Mouse (Mus musculus): ENCODE data around the gene Pxylp1. TPM values are rescaled to one million over a fixed set of nuclear protein-coding genes. Genes with fewer than 3 reads are reported as not detected.

Pxylp1 gene
- polyA plus RNA-seq, 1 experiment from 2014 or later: 16.2 TPM

GRCm38 (mm10) chr9:96914005-96914404 lies 21.5 kb upstream of the Pxylp1 start:
- no peaks in the 10 kb centered on the region; the same call in 1 of the 2 replicates for H3K27me3 ChIP-seq
- H3K9me3 ChIP-seq: no peaks in the 10 kb centered on the region
- H3K4me2 ChIP-seq: no peak overlapping the region
- no peak overlapping the region for H3K27ac ChIP-seq
- H3K9ac ChIP-seq: no peak overlapping the region
- no peak for ATAC-seq (ENCODE audit: borderline replicate concordance, extremely low read depth, low FRiP score, low TSS enrichment)
- no peaks in the 10 kb centered on the region for H3K4me1 ChIP-seq
- no peak overlapping the region for H3K4me3 ChIP-seq
- WGBS: 83% methylated on average over 3 of the region's 3 CpGs
- H3K36me3 ChIP-seq: no peaks in the 10 kb centered on the region

- Histone ChIP-seq H3K4me1 (no peaks in the 10 kb centered on the region), H3K9me3 (no peaks in the 10 kb centered on the region), H3K9ac (no peak overlapping the region), H3K4me2 (no peak overlapping the region), H3K27me3 (no peaks in the 10 kb centered on the region), H3K27ac (no peak overlapping the region), H3K36me3 (no peaks in the 10 kb centered on the region), H3K4me3 (no peak overlapping the region)
- ATAC-seq (ENCODE audit: borderline replicate concordance, extremely low read depth, low FRiP score, low TSS enrichment): no peak
- WGBS: 83% methylated on average over 1 of the region's 1 CpGs
Measured at GRCm38 (mm10) chr9:96909503-96909902, 17.0 kb upstream of the Pxylp1 start.

GRCm38 (mm10) chr9:96908737-96909136 lies 16.3 kb upstream of the Pxylp1 start:
- Histone ChIP-seq H3K9ac (no peak overlapping the region), H3K36me3 (no peaks in the 10 kb centered on the region), H3K4me3 (no peak overlapping the region), H3K27ac (no peak overlapping the region), H3K9me3 (no peaks in the 10 kb centered on the region), H3K4me2 (no peak overlapping the region), H3K4me1 (no peaks in the 10 kb centered on the region), H3K27me3 (no peaks in the 10 kb centered on the region)
- 55% methylated on average over 2 of the region's 2 CpGs for WGBS
- ATAC-seq (ENCODE audit: borderline replicate concordance, extremely low read depth, low FRiP score, low TSS enrichment): no peak

- H3K9me3 ChIP-seq: no peaks in the 10 kb centered on the region
- no peak for ATAC-seq (ENCODE audit: borderline replicate concordance, extremely low read depth, low FRiP score, low TSS enrichment)
- no peak overlapping the region for H3K4me3 ChIP-seq
Measured at GRCm38 (mm10) chr9:96904360-96905355, 12.2 kb upstream of the Pxylp1 start.

GRCm38 (mm10) chr9:96899717-96900116 lies 7.2 kb upstream of the Pxylp1 start:
- Histone ChIP-seq H3K27ac (no peak overlapping the region), H3K9ac (no peak overlapping the region), H3K27me3 (no peaks in the 10 kb centered on the region), H3K9me3 (no peaks in the 10 kb centered on the region), H3K4me1 (peaks cover 4% of the 10 kb centered on the region; the same call in 1 of the 2 replicates), H3K4me3 (no peak overlapping the region), H3K36me3 (no peaks in the 10 kb centered on the region), H3K4me2 (no peak overlapping the region)
- WGBS: 73% methylated on average over 5 of the region's 5 CpGs
- no peak for ATAC-seq (ENCODE audit: borderline replicate concordance, extremely low read depth, low FRiP score, low TSS enrichment)

More at GRCm38 (mm10) chr9:96904360-96905355, 12.2 kb upstream of the Pxylp1 start:
- no peak overlapping the region for H3K27ac ChIP-seq
- H3K9ac ChIP-seq: no peak overlapping the region
- H3K36me3 ChIP-seq: no peaks in the 10 kb centered on the region
- no peaks in the 10 kb centered on the region for H3K27me3 ChIP-seq
- 78% methylated on average over 7 of the region's 7 CpGs for WGBS
- no peak overlapping the region for H3K4me2 ChIP-seq
- no peaks in the 10 kb centered on the region for H3K4me1 ChIP-seq

- Histone ChIP-seq H3K9me3 (no peaks in the 10 kb centered on the region), H3K27ac (no peak overlapping the region), H3K9ac (no peak overlapping the region), H3K27me3 (no peaks in the 10 kb centered on the region), H3K4me1 (peaks cover 4% of the 10 kb centered on the region; the same call in 1 of the 2 replicates), H3K4me2 (no peak overlapping the region), H3K4me3 (no peak overlapping the region), H3K36me3 (no peaks in the 10 kb centered on the region)
- no peak for ATAC-seq (ENCODE audit: borderline replicate concordance, extremely low read depth, low FRiP score, low TSS enrichment)
Measured at GRCm38 (mm10) chr9:96899004-96899403, 6.5 kb upstream of the Pxylp1 start.

- no peak overlapping the region for H3K27ac ChIP-seq
- no peaks in the 10 kb centered on the region for H3K9me3 ChIP-seq
- peaks cover 4% of the 10 kb centered on the region; the same call in 1 of the 2 replicates for H3K4me1 ChIP-seq
- no peaks in the 10 kb centered on the region for H3K36me3 ChIP-seq
- no peak overlapping the region for H3K4me2 ChIP-seq
- H3K9ac ChIP-seq: no peak overlapping the region
- no peak for ATAC-seq (ENCODE audit: borderline replicate concordance, extremely low read depth, low FRiP score, low TSS enrichment)
- no peak overlapping the region for H3K4me3 ChIP-seq
- no peaks in the 10 kb centered on the region for H3K27me3 ChIP-seq
- WGBS: 74% methylated on average over 1 of the region's 1 CpGs
Measured at GRCm38 (mm10) chr9:96896690-96897089, 4.2 kb upstream of the Pxylp1 start.

- no peak for ATAC-seq (ENCODE audit: borderline replicate concordance, extremely low read depth, low FRiP score, low TSS enrichment)
- H3K27me3 ChIP-seq: peaks cover 13% of the 10 kb centered on the region; the same call in 1 of the 2 replicates
- no peak overlapping the region for H3K4me2 ChIP-seq
- H3K4me3 ChIP-seq: no peak overlapping the region
- H3K9ac ChIP-seq: no peak overlapping the region
- H3K27ac ChIP-seq: no peak overlapping the region
- peaks cover 2% of the 10 kb centered on the region; the same call in 1 of the 2 replicates for H3K4me1 ChIP-seq
- 37% methylated on average over 5 of the region's 5 CpGs for WGBS
- no peaks in the 10 kb centered on the region for H3K9me3 ChIP-seq
- H3K36me3 ChIP-seq: no peaks in the 10 kb centered on the region
Measured at GRCm38 (mm10) chr9:96893582-96893981, 1.1 kb upstream of the Pxylp1 start.

- ATAC-seq (ENCODE audit: borderline replicate concordance, extremely low read depth, low FRiP score, low TSS enrichment): no peak
- no peaks in the 10 kb centered on the region for H3K9me3 ChIP-seq
- H3K4me3 ChIP-seq: no peak overlapping the region
- H3K27me3 ChIP-seq: peaks cover 30% of the 10 kb centered on the region
- no peak overlapping the region for H3K4me2 ChIP-seq
- no peak overlapping the region for H3K9ac ChIP-seq
- WGBS: 62% methylated on average over 12 of the region's 12 CpGs
- H3K36me3 ChIP-seq: no peaks in the 10 kb centered on the region
- H3K27ac ChIP-seq: no peak overlapping the region
- 0 out of 2 replicates have a peak, but pooled peaks cover 7% of the 10 kb centered on the region for H3K4me1 ChIP-seq
Measured at GRCm38 (mm10) chr9:96891341-96892330, 833 bp downstream of the Pxylp1 start.

- 90% methylated on average over 6 of the region's 6 CpGs for WGBS
- no peak for ATAC-seq (ENCODE audit: borderline replicate concordance, extremely low read depth, low FRiP score, low TSS enrichment)
Measured at GRCm38 (mm10) chr9:96890756-96891155, 1.7 kb downstream of the Pxylp1 start.

GRCm38 (mm10) chr9:96890266-96890665 lies 2.2 kb downstream of the Pxylp1 start:
- peaks cover 36% of the 10 kb centered on the region for H3K27me3 ChIP-seq
- no peak overlapping the region for H3K27ac ChIP-seq
- H3K9me3 ChIP-seq: no peaks in the 10 kb centered on the region
- WGBS: 76% methylated on average over 6 of the region's 6 CpGs
- H3K4me1 ChIP-seq: 0 out of 2 replicates have a peak, but pooled peaks cover 7% of the 10 kb centered on the region
- H3K4me3 ChIP-seq: no peak overlapping the region; the same call in 1 of the 2 replicates
- H3K36me3 ChIP-seq: no peaks in the 10 kb centered on the region
- no peak overlapping the region for H3K4me2 ChIP-seq
- no peak overlapping the region for H3K9ac ChIP-seq
- no peak for ATAC-seq (ENCODE audit: borderline replicate concordance, extremely low read depth, low FRiP score, low TSS enrichment)

More at GRCm38 (mm10) chr9:96890756-96891155, 1.7 kb downstream of the Pxylp1 start:
- Histone ChIP-seq H3K36me3 (no peaks in the 10 kb centered on the region), H3K4me2 (no peak overlapping the region), H3K27me3 (peaks cover 32% of the 10 kb centered on the region), H3K9me3 (no peaks in the 10 kb centered on the region), H3K4me3 (no peak overlapping the region), H3K27ac (no peak overlapping the region), H3K9ac (no peak overlapping the region), H3K4me1 (0 out of 2 replicates have a peak, but pooled peaks cover 7% of the 10 kb centered on the region)
